Mouse (Mus musculus): ENCODE measurements at regions not wholly inside any gene's neighbourhood (a gene's known extent, or its start where the extent isn't known, plus 50 kb on each side); places are given as distances from the start of the nearest gene placed in this dataset.

- no peak for DNase-seq
These were observed 270.7 kb downstream of the Ins1 start for GRCm38 (mm10) chr19:52534758-52535157.

GRCm38 (mm10) chr19:52525509-52525908 lies 261.4 kb downstream of the Ins1 start:
- no peak for DNase-seq

GRCm38 (mm10) chr19:52503331-52503730 lies 239.2 kb downstream of the Ins1 start:
- no peak for DNase-seq
